ENCODE assay signal across 10 mouse cellular contexts in genomic region chr7:16158735-16159134, GRCm38 (mm10). TPM values are rescaled to one million over a fixed set of nuclear protein-coding genes. Genes with fewer than 3 reads are reported as not detected.
DNase-seq lines count a peak whose midpoint lies in the region; ATAC-seq and TF ChIP-seq lines count a peak whose summit lies in the region.
"Had no signal": no experiment of that assay in that cellular context is flagged by ENCODE, and none has a peak within 500 bp of the region (broad histone marks: within the 10 kb centered on the region; RNA-seq: fewer than 3 reads in every experiment).

No protein-coding gene starts in this region.

- H3K36me3 ChIP-seq in megakaryocyte, embryonic 14.5 days (replicated peaks; ENCODE audit: low read length) = no peaks in the 10 kb centered on the region
- no peaks in the 10 kb centered on the region for H3K36me3 ChIP-seq in intestine, postnatal 0 days (ENCODE audit: control insufficient read depth, insufficient read depth)

- 0 out of 2 replicates have a peak overlapping the region, but pooled peaks have one; percentile 10 for H3K4me2 ChIP-seq in intestine, postnatal 0 days (replicated peaks; ENCODE audit: low read depth)

- TF ChIP-seq CTCF in intestine, postnatal 0 days (IDR thresholded peaks at IDR 0.05; ENCODE audit: low read depth) = no peak

- no peak overlapping the region for H3K9ac ChIP-seq in intestine, postnatal 0 days (ENCODE audit: low read depth, low read length)

- H3K27ac ChIP-seq in intestine, postnatal 0 days (ENCODE audit: low read depth, low read length) = no peak overlapping the region

- 11% methylated on average over 39 of the region's 39 CpGs for WGBS in intestine, postnatal 0 days

- peak; percentile 30 for DNase-seq in embryo, embryonic 10 days (ENCODE audit: low spot score)
- DNase-seq in embryo, embryonic 10.5 days (ENCODE audit: low spot score) = no peak
- no peak for DNase-seq in spleen, postnatal 36 days (ENCODE audit: low spot score in 2 of 2)
- no peak for DNase-seq in ovary, postnatal 36 days (ENCODE audit: low spot score)
- no peak for DNase-seq in kidney, adult 8-10 months
- DNase-seq: right cerebral cortex, postnatal 14 days had no signal

- no peak for ATAC-seq in megakaryocyte, adult 5-6 weeks (ENCODE audit: poor library complexity, severe bottlenecking)
- no peak for ATAC-seq in intestine, postnatal 0 days

- peak overlapping the region; percentile 85 for H3K4me3 ChIP-seq in megakaryocyte, embryonic 14.5 days (replicated peaks)
- H3K4me3 ChIP-seq in intestine, postnatal 0 days (ENCODE audit: low read depth, low read length) = no peak overlapping the region; the same call in 1 of the 2 replicates

- H3K27me3 ChIP-seq in megakaryocyte, embryonic 14.5 days (replicated peaks) = peaks cover 74% of the 10 kb centered on the region
- H3K27me3 ChIP-seq in intestine, postnatal 0 days (replicated peaks; ENCODE audit: control insufficient read depth, insufficient read depth, low read length) = peaks cover 13% of the 10 kb centered on the region; the same call in 1 of the 2 replicates

- peaks cover 39% of the 10 kb centered on the region for H3K4me1 ChIP-seq in megakaryocyte, embryonic 14.5 days
- no peaks in the 10 kb centered on the region for H3K4me1 ChIP-seq in intestine, postnatal 0 days (replicated peaks; ENCODE audit: control insufficient read depth, insufficient read depth, low read length)

- peaks cover 27% of the 10 kb centered on the region for H3K9me3 ChIP-seq in megakaryocyte, embryonic 14.5 days
- H3K9me3 ChIP-seq in intestine, postnatal 0 days (ENCODE audit: control insufficient read depth) = no peaks in the 10 kb centered on the region

RNA-seq across cellular contexts. Expression of gene Meis3, which starts 16.2 kb away (rescaled TPM):
- polyA plus RNA-seq in megakaryocyte, embryonic 14.5 days (2012; ENCODE audit: insufficient read depth, low replicate concordance) = 1.4 TPM in 1 of 2 replicates, not detected in the other
- 0.89 and 1.9 TPM in 2 replicates for total RNA-seq in megakaryocyte, adult 5-6 weeks (2015)
- total RNA-seq in megakaryocyte, adult 5-6 weeks (2017) = not detected in 2 replicates
- polyA plus RNA-seq in intestine, postnatal 0 days (2015; fragmentation: Nextera tagmentation; extraction: Ambion mirVana) = 18.0 and 20.7 TPM in 2 replicates

RNA-seq across cellular contexts. Expression of gene Slc8a2, which starts 29.1 kb away (rescaled TPM):
- not detected in 2 replicates for polyA plus RNA-seq in megakaryocyte, embryonic 14.5 days (2012; ENCODE audit: insufficient read depth, low replicate concordance)
- not detected in 2 replicates for total RNA-seq in megakaryocyte, adult 5-6 weeks (2015)
- total RNA-seq in megakaryocyte, adult 5-6 weeks (2017) = not detected in 2 replicates
- 0.08 and 0.14 TPM in 2 replicates for polyA plus RNA-seq in intestine, postnatal 0 days (2015; fragmentation: Nextera tagmentation; extraction: Ambion mirVana)
- total RNA-seq: liver, adult 2 months had no signal

RNA-seq across cellular contexts. Expression of gene Kptn, which starts 39.0 kb away (rescaled TPM):
- 5.7 and 14.1 TPM in 2 replicates for polyA plus RNA-seq in megakaryocyte, embryonic 14.5 days (2012; ENCODE audit: insufficient read depth, low replicate concordance)
- 8.9 and 9.9 TPM in 2 replicates for total RNA-seq in megakaryocyte, adult 5-6 weeks (2015)
- total RNA-seq in megakaryocyte, adult 5-6 weeks (2017) = 9.7 and 18.9 TPM in 2 replicates
- polyA plus RNA-seq in intestine, postnatal 0 days (2015; fragmentation: Nextera tagmentation; extraction: Ambion mirVana) = 13.3 and 14.4 TPM in 2 replicates
